Mouse (Mus musculus): ENCODE data around the gene Exosc5. TPM values are rescaled to one million over a fixed set of nuclear protein-coding genes. Genes with fewer than 3 reads are reported as not detected.

The Exosc5 gene
- total RNA-seq, 2 experiments from 2014 or later = 16.9 to 17.2 TPM

GRCm38 (mm10) chr7:25675405-25675804, 16.4 kb downstream of the Exosc5 start:
- DNase-seq = no peak
- intact Hi-C loops (cut with DNase I) = no loop called here

- DNase-seq = peak; percentile 83 to 90
- intact Hi-C loops (cut with DNase I) = no loop called here
These were observed 17.3 kb downstream of the Exosc5 start for GRCm38 (mm10) chr7:25676085-25676781.

- intact Hi-C loops (cut with DNase I) = no loop called here
- no peak for DNase-seq
These were observed 18.0 kb downstream of the Exosc5 start for GRCm38 (mm10) chr7:25677013-25677412.

GRCm38 (mm10) chr7:25679971-25680370, 21.0 kb downstream of the Exosc5 start:
- intact Hi-C loops (cut with DNase I) = no loop called here
- peak in 1 of 2 experiments; percentile 19 for DNase-seq

- intact Hi-C loops (cut with DNase I) = no loop called here
- peak; percentile 96 to 97 for DNase-seq
These were observed 21.7 kb downstream of the Exosc5 start, which contains the start of gene B9d2 for GRCm38 (mm10) chr7:25680514-25681258. B9d2 (plus strand) TSS chr7:25680780.

GRCm38 (mm10) chr7:25681341-25682231, 22.6 kb downstream of the Exosc5 start:
- no peak for DNase-seq
- intact Hi-C loops (cut with DNase I) = no loop called here

GRCm38 (mm10) chr7:25683474-25684180, 24.7 kb downstream of the Exosc5 start:
- peak in 1 of 2 experiments; percentile 16 for DNase-seq
- intact Hi-C loops (cut with DNase I) = no loop called here

GRCm38 (mm10) chr7:25684659-25685058, 25.7 kb downstream of the Exosc5 start:
- intact Hi-C loops (cut with DNase I) = no loop called here
- no peak for DNase-seq

GRCm38 (mm10) chr7:25685926-25686470, 27.0 kb downstream of the Exosc5 start:
- intact Hi-C loops (cut with DNase I) = no loop called here

GRCm38 (mm10) chr7:25686680-25687531, 27.9 kb downstream of the Exosc5 start, which contains the start of gene Tgfb1:
Tgfb1 (plus strand) TSS chr7:25687002.
- DNase-seq = peak; percentile 89 to 90
- intact Hi-C loops (cut with DNase I) = no loop called here

More at GRCm38 (mm10) chr7:25685926-25686470, 27.0 kb downstream of the Exosc5 start:
- DNase-seq = peak in 1 of 2 experiments; percentile 12

GRCm38 (mm10) chr7:25687811-25688401, 28.9 kb downstream of the Exosc5 start:
- peak; percentile 77 for DNase-seq
- intact Hi-C loops (cut with DNase I) = loop anchor here (1.0 to 2.0 kb wide), 2 partner anchors 20 to 67 kb away; partner anchors contain the start of gene Hnrnpul1

- DNase-seq = peak; percentile 80 to 82
- intact Hi-C loops (cut with DNase I) = loop anchor here (1.0 to 2.0 kb wide), 2 partner anchors 19 to 66 kb away; partner anchors contain the start of gene Hnrnpul1
These were observed 30.0 kb downstream of the Exosc5 start for GRCm38 (mm10) chr7:25688810-25689586.

- DNase-seq = no peak
- intact Hi-C loops (cut with DNase I) = loop anchor here (2.0 kb wide), 1 partner anchor 65 kb away; the partner anchor contains the start of gene Hnrnpul1
These were observed 30.6 kb downstream of the Exosc5 start for GRCm38 (mm10) chr7:25689603-25690021.

GRCm38 (mm10) chr7:25690051-25690450, 31.1 kb downstream of the Exosc5 start:
- intact Hi-C loops (cut with DNase I) = no loop called here

GRCm38 (mm10) chr7:25694104-25694503, 35.1 kb downstream of the Exosc5 start:
- intact Hi-C loops (cut with DNase I) = no loop called here
- no peak for DNase-seq

More at GRCm38 (mm10) chr7:25690051-25690450, 31.1 kb downstream of the Exosc5 start:
- DNase-seq = no peak

- intact Hi-C loops (cut with DNase I) = no loop called here
- no peak for DNase-seq
These were observed 40.9 kb downstream of the Exosc5 start for GRCm38 (mm10) chr7:25699851-25700250.

GRCm38 (mm10) chr7:25700732-25701131, 41.8 kb downstream of the Exosc5 start:
- intact Hi-C loops (cut with DNase I) = no loop called here
- DNase-seq = no peak
